Mouse (Mus musculus) megakaryocyte-erythroid progenitor cell, adult 5-6 weeks (primary cell): Measurements from ENCODE around the gene Sec1. TPM values are rescaled to one million over a fixed set of nuclear protein-coding genes. Genes with fewer than 3 reads are reported as not detected.

Experiments
- ATAC-seq: replicated peaks from 2 replicates; pipeline ENCODE4 v1.8.0; 2016; ENCODE audit warnings: mild to moderate bottlenecking, inconsistent platforms; ENCODE audit not compliant: severe bottlenecking, poor library complexity, low FRiP score, low TSS enrichment
- total RNA-seq, 2 experiments: library from RNA; stranded (forward) in 1 of 2; stranded (reverse) in 1 of 2; fragments of 200-1000, 215-1000 nt in 1 of 2; fragments of >200 nt in 1 of 2; fragmentation: Nextera tagmentation in 1 of 2; gene quantifications; 2 replicates each; pipeline ENCODE4 v1.2.3; 2014 to 2017

Gene Sec1
- total RNA-seq, 2 experiments from 2014 or later = not detected

DNA sequence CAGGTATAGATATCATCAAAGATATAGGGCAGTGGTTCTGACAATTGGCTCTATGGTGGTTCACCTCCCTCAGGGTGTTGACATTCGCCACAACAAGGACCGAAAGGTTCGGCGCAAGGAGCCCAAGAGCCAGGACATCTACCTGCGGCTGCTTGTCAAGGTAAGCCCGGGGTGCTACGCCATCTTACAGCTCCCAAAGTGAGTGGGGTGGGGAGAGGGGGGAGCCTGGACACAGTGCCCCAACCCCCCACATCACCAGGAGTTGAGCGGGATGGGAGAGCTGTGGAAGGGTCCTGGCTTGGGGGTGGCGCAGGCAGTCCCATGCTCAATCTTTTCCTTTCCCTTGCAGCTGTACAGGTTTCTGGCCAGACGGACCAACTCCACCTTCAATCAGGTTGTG, 25.0 kb upstream of the Sec1 start:
- ATAC-seq = no peak

DNA sequence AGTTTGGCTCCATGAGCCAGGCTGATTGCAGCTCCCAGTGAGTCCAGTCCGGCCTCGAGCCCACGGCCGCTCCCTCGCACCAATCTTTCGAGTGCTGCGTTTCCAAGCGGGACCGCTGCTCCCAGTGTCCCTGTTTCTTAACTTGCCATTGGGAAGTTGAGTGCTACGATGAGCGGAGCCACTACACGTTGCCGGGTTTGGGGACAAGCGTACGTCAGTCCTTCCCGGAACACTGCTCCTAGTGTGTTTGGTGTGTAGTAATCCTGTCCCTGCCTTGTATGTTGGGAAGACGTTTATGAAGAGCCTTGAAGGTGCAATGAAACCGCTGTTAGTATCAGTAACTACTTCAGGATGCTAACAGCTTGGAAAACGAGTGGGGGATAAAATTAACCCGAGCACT, 24.1 kb upstream of the Sec1 start:
- ATAC-seq = no peak

DNA sequence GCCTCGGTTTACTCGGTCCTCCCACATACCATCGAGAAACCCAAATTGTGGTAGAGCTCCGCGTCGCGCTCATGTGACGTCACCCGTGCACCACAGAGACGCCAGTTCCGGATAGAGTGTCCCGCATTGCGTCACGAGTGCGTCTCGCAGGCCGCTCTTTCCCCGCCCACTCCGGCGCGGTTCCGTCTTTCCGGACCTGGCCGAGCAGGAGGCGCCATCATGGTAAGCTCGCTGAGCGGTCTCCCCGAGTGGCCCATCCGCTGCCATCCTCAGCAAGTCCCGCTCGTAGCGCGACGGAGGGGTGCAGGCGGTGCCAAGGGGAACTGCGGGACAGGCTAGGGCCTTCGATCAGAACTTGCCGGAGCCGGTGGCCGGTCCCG, 23.7 kb upstream of the Sec1 start, which contains the start of gene Sphk2:
Gene Sphk2, minus strand, starts transcription at position 85 of the 380 bp plus-strand sequence.
- peak; percentile 63 for ATAC-seq

DNA sequence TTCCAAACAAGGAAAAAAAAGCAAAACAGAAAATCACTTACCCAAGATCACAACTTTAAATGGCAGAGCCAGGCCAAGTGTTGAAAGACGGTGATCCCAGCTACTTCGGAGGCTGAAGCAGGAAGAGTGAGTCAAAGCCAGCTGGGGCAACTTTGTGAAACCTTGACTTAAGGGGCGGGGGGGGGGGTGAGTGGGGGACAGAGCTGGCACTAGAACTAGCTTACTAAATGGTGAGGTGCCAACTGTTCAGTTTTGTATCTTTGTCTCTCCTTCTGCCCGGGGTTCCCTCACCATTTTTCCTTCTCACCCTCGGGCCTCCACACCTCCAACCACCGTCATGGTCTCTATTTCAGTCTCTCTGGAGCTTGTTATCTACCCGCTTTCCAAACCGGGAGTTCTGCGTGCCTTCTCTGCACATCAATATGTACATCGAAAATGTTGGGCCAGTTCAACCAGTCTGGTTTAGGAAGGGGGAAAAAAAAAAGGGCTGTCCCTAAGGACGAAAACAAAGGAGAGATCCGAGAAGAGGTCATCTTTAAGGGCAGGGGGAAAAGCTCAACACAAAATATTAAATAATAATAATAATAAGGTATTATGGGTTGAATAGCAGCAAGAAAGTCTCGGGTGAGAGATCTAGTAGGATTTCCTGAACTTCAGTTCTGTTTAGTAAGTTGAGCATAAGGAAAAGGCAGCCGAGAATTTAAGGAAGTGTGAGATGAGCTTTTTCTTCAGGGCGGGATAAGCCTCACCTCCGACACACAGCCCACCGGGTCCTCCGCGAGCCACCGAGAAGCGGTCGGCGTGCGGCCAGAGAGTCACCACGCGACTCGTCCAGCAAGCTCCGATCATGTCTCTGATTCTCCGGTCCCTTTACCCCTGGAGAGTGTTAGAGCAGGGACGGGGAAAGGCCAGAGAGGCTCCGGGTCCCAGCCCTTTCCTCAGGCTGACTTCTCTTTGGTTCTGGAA, 23.0 kb upstream of the Sec1 start:
- peak; percentile 3 for ATAC-seq

DNA sequence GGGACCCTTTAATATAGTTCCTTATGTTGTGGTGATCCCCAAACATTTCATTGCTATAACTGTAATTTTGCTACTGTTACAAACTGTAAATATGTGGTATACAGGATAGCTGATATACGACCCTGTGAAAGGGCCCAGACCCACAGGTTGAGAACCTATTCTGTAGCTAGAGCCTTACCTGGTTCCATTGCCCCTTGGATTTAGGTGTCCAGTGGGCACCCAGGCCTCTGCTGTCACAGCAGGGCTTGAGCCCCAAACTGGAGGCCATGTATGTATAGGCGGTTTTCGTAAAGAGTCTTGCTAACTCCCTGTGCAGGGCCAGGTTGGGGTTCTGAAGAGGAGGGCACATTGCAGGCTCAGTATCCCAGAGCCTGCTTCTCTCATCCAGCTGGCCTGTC, 22.3 kb upstream of the Sec1 start:
- no peak for ATAC-seq

DNA sequence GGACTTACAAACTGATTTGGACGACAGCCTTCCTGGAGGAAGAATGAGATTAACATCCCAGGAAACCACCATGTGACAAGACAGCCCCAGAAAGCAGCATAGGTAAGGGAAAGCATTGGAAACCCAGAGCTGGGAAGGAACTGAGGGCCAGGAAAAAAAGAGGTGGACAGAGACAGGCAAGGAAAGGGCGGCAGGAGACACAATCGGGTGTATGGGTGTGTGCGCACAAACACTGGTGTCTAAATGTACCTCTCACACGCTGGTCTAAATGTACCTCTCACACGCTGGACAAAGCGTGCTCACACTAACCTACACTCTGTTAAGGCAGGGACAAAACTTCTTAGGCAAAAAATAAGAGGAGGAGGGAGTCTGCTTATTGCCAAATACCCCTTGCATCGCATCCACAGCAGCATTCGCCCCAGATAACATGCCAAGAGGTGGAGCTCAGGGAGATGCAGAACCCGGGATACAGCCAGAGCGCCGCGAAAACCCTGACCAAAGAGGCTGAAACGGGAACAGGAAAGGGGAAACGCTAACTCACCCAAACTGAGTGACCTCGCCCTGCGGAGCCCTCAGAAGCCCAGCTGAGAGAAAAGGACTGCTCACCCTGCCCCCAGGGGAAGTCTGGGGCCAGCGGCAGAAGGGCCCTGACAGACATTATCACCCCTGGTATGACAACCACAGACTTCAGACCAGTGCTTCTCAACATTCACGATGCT, 21.7 kb upstream of the Sec1 start:
- no peak for ATAC-seq

DNA sequence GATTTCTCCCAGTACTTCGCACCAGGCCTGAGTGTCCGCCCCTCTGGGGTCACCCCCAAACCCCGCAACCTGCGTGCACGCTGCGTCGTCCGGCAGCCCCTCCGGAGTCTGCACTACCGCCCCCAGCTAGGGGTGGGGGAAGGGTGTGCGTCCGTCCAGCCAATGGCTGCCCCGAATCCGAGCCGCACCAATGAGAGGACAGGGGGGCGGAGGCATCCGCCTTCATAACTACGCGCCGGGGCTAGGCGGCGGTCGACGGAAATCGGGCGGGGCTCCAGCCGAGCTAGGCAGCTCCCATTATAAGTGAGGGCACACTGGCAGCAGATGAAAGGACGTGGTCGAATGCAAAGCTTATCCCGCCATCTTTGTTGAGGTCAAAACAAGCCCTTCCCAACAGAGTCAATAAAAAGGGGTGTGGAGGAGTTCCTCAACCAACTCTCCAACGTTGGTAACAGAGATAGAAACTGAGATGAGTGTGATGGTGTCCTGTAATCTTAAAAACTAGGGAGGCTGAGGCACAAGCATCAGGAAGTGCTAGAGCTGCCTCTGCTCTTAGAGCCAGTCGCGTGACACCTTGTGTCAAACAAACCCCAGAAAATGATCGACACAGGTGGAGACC, 21.0 kb upstream of the Sec1 start, which contains the start of gene Rpl18:
Gene Rpl18, plus strand, starts transcription at position 368 of the 619 bp plus-strand sequence.
- ATAC-seq = peak; percentile 81

DNA sequence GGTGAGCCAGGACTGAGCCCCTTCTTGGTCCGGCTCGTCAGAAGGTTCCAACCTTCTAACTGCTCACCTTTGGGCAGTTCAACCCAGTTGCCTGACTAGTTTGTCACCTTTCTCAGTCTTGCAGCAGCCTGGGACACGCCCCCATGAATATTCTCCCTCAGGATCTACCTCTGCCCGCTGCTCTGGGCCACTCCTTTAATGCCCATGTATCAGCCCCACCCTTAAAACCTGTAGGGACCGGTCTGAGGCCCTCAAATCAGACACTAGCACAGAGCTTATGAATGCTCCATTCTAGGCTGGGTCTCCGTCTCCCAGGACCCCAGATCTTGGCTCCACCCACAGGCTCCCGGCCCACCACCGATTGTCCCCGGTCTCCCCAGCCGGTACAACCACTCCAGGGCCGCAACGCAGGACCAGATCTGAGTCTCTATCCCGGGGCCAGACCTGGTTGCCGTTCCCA, 20.5 kb upstream of the Sec1 start:
- peak; percentile 1 for ATAC-seq

DNA sequence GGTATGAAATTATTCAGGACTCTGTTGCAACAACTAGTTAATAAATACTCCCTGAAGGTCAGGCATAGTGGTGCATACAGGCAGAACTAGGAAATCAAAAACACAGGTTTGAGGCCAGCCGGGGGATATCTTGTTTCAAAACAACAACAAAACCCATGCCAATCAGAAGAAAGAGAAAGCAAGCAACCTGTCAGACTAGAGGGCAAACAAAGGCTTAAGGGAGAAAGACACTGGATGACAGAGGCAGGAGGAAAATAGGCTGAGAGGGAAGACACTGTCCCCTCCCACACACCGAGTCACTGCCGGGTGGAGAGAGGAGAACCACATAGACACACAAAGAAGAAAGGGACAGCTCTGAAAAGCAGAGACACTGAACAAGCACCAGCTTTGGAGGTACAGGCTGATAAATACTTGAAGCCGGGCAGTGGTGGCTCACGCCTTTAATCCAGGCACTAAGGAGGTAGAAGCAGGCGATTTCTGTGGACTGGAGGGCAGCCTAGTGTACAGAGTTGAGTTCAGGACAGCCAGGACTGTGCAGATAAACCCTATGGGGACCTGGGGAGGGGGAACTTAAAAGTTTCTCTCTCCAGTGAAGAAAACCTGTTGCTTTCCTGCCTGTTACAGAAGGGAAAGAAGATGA, 19.8 kb upstream of the Sec1 start:
- no peak for ATAC-seq

DNA sequence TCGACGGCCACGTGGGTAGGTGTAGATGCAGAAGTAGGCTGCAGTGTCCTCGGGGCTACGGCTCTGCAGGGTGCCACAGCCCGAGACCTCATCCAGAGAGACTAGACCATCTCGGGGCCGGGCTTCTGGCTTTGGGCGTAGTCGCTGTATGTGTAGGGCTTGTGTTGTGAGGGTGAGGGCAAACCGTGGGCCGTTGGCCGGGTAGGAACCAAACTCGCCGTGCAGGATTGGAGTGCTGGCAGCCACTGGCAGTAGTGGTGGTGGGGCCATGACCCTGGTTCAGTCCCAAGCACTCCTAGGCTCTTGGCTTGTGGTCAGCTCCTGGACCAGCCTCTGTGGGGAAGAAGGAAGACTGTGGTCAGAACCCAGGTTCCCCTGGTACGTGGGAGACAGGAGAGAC, 19.2 kb upstream of the Sec1 start:
- ATAC-seq = no peak

DNA sequence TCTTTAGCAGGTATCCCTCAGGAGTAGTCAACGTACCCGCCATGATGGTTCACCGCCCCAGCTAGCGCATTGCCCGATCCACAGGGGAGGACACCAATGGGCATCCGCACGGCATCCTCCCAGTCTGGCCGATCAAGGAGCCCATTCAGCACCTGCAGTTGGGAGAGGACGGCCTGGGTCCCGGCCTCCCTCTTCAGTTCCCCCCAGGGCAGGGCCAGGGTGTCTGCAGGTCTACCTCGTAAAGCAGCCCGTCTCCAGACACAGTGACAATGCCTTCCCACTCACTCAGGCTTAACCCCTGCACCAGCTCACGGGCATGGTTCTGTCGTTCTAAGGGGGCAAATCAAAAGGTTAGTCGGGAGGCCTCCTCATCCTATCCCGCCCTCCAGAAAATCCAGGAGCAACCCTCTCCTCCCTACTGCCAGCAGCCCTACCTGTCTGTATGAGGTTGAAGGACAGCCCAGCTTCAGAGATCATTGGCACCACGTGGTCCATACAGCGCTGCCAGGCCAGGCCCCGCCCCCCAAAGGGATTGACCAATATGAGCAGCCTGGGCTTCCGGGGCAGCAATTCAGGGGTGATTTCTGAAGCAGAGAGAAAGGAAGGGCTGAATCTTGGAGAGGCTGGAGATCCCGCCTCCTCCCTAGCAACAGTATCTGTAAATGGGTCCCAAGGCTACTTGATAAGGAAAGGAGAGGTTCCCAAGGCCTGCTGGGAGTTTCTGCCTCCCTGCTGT, 18.0 kb upstream of the Sec1 start:
- no peak for ATAC-seq

DNA sequence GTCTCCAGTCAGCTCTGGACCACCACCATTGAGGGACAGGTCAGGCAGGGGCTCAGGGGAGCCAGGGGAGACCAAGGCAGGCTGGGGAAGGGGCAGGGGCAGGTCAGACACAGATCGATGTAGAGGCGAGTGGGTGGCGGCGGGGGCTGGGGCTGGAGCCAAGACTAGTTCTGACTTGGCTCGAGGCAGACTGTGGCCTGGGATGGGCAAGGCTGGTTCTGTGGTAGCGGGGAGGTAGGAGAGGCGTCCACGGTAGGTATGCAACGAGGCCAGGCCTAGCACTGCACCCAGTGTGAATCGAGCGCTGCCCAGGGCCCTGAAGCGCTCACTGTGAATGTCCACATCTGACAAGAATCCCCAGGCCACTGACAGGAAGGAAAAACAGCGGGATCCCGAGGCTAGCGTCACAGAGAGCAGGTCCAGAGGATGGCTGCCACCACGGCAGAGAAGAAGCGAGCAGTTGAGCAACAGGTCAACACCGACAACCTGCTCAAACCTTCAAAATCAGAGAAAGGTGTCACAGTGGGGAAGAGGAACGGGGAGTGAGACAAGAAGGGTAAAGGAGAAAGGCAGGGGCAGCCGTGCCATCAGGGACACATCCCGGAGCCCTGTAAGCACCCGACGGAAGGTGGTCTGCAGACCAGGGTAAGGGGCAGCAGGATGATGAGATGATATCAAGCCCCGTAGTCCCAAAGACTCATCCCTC, 17.3 kb upstream of the Sec1 start:
- ATAC-seq = no peak

DNA sequence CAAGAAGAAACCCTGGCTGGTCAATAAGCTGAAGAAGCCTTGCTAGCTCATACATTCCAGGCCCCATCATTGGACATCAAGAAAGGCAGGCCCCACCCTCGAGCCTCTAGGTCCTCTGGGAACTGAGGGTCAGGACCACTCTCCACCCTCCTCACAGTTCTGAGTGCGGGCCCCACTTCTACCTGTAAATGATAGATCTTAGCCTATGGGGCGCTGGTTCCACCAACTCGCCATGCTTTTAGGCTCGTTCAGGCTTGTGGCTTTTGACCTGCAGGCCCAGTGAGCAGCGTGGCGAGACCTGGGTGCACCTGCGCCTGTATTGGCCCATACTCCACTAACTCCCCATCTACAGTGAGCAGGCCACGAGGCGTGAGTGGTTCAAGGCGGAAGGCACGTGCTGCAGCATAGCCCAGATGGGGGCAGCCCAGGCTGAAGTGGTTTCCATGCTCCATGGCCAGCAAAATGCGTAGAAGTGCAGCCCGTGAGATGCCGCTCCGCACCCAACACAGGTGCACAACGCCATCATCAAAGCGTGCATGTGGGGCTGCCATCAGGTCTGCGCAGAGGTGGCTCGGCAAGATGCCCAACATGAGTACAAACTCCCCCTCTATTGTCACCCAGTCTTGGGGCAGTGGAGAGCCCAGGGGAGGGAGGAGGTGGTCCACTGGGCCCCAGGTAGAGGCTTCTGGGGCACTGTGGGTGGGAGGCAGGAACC, 16.4 kb upstream of the Sec1 start:
- no peak for ATAC-seq

DNA sequence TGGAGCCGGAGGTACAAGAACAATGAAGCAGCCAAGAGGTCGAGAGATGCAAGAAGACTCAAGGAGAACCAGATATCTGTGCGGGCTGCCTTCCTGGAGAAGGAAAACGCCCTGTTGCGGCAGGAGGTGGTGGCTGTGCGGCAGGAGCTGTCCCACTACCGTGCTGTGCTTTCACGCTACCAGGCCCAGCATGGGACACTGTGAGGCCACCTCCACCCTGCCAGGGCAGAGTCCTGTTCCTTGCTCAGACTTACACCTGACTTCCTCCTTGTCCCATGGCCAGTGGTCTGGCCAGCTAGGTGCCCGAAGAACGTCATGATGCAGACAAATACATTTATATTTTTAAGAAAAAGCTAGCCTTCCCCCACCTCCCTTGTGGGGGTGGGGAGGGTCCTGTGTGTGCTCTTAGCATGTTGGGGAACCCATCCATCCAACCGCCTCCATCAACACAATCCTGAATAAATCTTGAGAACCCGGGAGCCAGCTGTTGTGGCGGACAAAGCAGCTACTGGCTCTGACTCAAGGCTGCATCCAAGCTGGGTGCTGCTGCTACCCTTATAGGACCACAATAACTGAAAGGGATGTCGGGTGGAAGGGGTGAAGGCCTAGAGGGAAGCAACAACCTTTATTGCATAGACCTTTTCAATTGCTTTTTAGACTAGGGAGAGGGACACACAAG, 15.6 kb upstream of the Sec1 start:
- no peak for ATAC-seq

DNA sequence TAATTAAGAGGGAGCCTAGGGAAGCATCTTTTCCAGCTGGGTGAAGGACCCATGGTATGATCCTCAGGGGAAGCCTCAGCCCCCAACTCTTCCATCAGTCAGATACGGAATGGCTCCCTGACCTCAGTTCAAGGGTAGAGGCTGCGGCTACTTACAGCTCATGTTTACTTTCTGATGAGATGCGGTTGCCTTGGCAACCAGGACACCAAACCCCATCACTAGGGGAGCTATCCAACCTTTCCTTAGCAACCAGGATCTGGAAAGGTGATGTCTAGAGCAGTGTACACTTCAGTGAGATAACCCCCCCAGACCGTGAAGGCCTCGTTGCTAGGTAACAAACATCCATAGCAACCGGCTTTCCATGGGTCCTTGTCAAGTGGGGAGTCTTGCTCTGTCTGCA, 14.8 kb upstream of the Sec1 start:
- ATAC-seq = no peak

DNA sequence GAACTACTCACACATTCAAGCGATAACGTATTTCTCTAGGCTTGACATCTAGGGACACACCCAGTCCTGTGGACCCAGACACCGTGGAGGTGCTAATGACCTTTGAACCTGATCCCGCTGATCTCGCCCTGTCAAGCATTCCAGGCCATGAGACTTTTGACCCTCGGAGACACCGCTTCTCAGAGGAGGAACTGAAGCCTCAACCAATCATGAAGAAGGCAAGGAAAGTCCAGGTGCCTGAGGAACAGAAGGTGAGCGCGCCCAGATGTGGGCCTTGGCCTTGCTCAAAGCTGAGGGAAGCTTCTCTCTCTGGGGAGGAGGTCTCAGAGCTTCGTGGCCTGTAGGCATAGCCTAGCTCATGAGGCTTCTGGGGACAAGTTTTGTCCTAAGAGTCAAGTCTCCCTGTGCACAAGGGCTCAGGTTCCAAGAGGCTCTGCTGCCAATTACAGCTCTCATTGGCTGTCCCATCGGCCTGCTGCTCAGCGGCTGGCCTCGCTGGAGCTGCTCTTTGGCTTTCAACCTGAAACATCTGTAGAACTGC, 14.1 kb upstream of the Sec1 start:
- no peak for ATAC-seq

DNA sequence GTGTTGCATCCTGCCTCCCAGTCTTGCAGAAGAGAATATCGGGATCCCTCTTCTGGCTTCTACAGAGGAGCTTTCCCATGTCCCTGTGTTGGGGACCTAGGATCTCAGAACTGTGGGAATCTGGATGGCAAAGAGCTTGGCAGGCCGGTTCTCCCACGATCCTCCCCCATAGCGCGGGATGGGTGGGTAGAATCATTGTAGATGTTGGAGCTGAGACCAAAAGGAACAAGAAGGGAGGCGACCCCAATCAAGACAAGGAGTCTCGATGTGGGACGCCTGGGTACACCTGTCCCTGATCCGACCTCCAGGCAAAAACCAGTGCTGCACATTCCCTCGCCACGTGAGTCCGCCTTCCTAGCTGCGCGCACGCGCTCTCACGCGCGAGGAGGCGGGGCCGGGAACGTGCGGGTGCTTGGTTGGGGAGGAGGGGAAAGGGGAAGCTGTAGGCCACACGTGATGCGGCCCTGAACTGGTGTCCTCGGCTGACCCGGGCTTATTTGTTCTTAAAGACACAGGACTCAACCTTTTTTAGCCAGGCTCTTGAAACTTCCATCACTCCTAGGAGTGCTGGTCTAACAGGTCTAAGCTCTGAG, 13.3 kb upstream of the Sec1 start:
- ATAC-seq = peak; percentile 32
